Mouse (Mus musculus) bone marrow, adult 2 months (tissue): ENCODE results near the gene Mrrf. TPM values are rescaled to one million over a fixed set of nuclear protein-coding genes. Genes with fewer than 3 reads are reported as not detected.
"Not testable (repeated sequence)": the region's sequence is repeated elsewhere in the genome, so short reads cannot be mapped to it uniquely, and the experiment has no call there.

Experiments
- H3K27ac ChIP-seq: fragments of 200-500 bp; 2 replicates; pipeline ENCODE4 v1.5.1; 2012; ENCODE audit warnings: low read depth, mild to moderate bottlenecking, control low read depth, inconsistent platforms, low read length; ENCODE audit not compliant: control insufficient read depth, poor library complexity, insufficient read depth
- H3K4me1 ChIP-seq: fragments of 200-500 bp; 2 replicates; pipeline ENCODE4 v1.6.1; 2011; ENCODE audit warnings: low read length; ENCODE audit not compliant: control insufficient read depth, insufficient read depth
- H3K4me3 ChIP-seq: fragments of 200-500 bp; replicated peaks from 2 replicates; pipeline ENCODE3; 2011; ENCODE audit warnings: mild to moderate bottlenecking, low read depth, low read length, control low read depth; ENCODE audit not compliant: control insufficient read depth
- CTCF ChIP-seq: fragments of 200-500 bp; IDR thresholded peaks from 2 replicates; pipeline ENCODE4 v1.5.1; 2011; ENCODE audit warnings: low read length, control low read depth; ENCODE audit not compliant: control insufficient read depth, insufficient read depth
- POLR2A ChIP-seq: fragments of 200-500 bp; IDR thresholded peaks from 2 replicates; pipeline ENCODE4 v1.6.1; 2011; ENCODE audit warnings: low read depth, mild to moderate bottlenecking, control low read depth, low read length, borderline replicate concordance; ENCODE audit not compliant: control insufficient read depth
- WGBS: fragments of 180-500 bp; shearing (Covaris S2); methylation state at CpG from one replicate; pipeline ENCODE4 v1.1.7; 2018; 5-methylcytosine and 5-hydroxymethylcytosine counted together
- polyA plus RNA-seq: library from polyadenylated mRNA; stranded (reverse); fragments of >200 nt; gene quantifications from 2 replicates; pipeline ENCODE4 v1.2.4, GENCODE M21; 2011; ENCODE audit warnings: low replicate concordance; ENCODE audit not compliant: missing spikeins, insufficient read depth, insufficient read length

Gene Mrrf
- polyA plus RNA-seq, 1 experiment = 6.7 TPM

DNA sequence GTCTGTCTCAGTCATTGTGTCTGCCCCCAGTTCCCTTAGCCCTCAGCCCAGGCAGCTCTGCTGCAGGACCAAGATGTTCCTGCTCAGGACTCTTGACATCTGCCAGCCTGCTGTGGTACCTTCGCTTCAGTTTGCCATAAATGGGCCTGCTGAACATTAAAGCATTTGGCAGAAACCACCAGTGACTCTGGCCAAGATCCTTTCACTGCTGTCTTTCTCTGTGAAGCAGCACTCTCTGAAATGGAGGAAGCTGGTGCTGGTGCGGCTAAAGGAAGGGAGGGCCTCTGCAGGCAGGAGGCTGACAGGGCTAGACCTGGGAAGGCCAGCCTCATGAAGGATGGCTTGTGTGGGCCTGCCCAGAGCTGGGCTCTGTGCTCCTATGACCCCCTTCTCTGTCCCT, 47.1 kb downstream of the Mrrf start:
- H3K4me3 ChIP-seq = no peak overlapping the region
- no peak for TF ChIP-seq POLR2A
- no peak for TF ChIP-seq CTCF
- no peaks in the 10 kb centered on the region; the same call in 1 of the 2 replicates for H3K4me1 ChIP-seq
- H3K27ac ChIP-seq = no peak overlapping the region
- WGBS = 53% methylated on average over 2 of the region's 2 CpGs

DNA sequence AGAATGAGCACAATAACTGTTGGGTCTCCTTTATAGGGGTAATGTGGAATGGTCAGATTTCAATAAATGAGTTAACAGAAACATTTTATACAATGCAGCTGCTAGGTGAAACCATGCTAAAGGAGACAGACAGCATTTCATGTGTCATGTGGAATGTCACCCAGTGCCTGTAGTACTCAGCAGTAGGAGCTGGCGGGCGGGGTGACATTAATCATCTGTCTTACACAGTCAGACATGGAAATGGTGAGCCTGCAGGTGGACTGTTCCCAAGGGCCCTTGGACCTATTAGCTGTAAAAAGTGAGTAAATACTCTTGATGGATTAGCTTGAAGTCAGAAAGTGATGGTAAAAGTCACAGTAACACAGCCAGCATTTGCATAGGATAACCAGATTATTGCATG, 48.0 kb downstream of the Mrrf start:
- 93% methylated on average over 2 of the region's 2 CpGs for WGBS

DNA sequence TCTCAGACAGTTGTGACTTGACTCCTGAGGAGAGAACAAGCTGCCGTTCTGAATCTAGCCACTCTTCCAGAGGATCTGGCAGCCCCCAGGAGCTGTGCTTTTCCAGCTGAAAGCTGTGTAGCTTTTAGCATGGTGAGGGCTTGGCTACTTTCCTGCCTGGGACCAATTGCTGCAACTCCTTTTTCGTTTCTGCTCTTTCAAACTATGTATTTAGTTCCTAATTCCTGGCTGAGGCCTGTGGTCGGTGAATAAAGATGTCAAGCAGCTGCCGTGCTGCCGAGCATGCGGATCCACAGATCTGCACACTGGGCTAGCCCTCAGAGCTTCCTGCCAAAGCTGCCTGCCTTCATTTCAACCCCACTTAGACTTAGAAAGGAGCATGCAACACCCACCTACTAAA, 48.7 kb downstream of the Mrrf start:
- Histone ChIP-seq H3K27ac (no peak overlapping the region), H3K4me3 (no peak overlapping the region), H3K4me1 (no peaks in the 10 kb centered on the region; the same call in 1 of the 2 replicates)
- TF ChIP-seq POLR2A (no peak), CTCF (no peak)
- 48% methylated on average over 6 of the region's 6 CpGs for WGBS

More for the DNA sequence above, 48.0 kb downstream of the Mrrf start:
- no peak for TF ChIP-seq CTCF
- TF ChIP-seq POLR2A = no peak
- Histone ChIP-seq H3K27ac (no peak overlapping the region), H3K4me3 (no peak overlapping the region), H3K4me1 (no peaks in the 10 kb centered on the region; the same call in 1 of the 2 replicates)

DNA sequence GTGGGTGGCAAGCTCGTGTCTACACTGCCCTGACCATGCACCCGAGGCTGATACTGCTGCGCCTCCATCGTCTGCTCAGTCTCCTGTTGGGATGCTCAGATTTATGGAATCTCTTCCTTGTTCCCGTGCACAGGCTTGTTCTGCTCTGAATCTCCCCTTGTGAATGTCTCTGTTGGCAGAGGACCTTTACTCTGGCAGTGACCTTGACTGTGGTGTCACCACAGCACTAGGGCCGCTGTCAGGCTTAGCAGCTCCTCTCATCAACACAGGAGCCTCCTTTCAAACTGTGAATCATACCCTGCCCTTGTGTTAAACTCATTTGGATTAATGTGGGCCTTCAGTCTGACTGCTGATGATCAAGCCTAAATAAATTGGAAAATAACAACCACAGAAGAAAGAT, 53.0 kb downstream of the Mrrf start:
- not testable (repeated sequence) for H3K27ac ChIP-seq, H3K4me3 ChIP-seq, H3K4me1 ChIP-seq
- WGBS = 84% methylated on average over 6 of the region's 6 CpGs

DNA sequence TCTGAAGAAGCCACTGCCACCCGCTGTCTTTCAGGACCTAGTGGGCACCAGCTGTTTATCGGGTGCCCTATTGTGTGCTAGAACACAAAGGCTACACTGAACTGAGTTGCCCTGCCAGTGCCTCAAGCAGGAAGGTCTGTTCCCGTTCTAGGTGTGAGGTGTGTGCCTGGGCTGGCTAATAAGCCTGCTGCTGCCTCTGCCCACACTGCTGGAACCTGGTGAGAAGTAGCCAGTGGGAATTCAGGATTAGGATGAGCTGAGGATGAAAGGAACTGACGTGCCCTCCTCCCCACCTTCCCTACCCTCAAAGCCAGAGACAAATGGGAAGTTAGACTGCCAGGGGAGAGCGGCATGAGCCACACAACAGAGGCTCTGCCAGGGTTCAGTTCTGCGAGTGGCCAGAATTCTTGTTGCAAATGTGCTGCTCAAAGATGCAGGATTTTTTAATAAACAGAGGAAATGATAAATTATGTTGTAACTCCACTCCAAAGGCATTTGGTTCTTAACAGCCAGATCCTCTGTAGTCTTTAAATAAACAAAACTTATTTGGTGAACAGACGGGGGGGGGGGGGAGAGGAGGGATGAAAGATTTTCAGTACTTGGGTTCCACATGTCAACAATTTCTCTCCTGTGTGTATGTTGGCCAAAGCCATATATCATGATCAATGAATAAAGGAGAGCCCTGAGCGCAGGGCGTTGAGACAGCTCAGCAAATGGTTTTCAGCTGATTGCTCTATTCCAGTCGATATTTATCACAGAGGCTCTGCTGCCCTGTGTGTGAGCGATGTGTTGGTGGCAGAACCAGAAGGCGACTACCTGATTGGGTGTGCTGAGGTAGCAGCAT, 55.1 kb downstream of the Mrrf start:
- 77% methylated on average over 12 of the region's 12 CpGs for WGBS
- no peak for TF ChIP-seq CTCF
- TF ChIP-seq POLR2A = no peak
- no peak overlapping the region for H3K4me3 ChIP-seq
- no peak overlapping the region for H3K27ac ChIP-seq
- H3K4me1 ChIP-seq = no peaks in the 10 kb centered on the region

DNA sequence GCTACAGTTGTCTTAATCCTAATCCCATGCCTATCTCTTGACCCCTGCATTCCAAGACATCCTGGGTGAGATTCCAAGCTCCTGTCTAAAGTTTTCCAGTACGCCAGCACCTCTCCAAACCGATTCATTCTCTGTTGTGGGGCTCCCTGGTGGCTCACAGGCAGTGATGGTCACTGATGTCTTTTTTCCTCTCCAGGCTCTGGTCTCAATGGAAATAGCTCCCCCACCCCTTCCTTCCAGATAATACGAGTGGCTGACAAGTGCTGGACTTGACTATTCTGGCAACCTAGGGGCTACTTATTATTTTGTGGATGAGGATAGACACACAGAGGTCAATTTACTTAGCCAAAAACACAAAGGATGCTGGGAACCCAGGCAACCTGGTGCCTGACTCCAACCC, 60.8 kb downstream of the Mrrf start:
- Histone ChIP-seq H3K4me3 (no peak overlapping the region), H3K4me1 (no peaks in the 10 kb centered on the region), H3K27ac (no peak overlapping the region)
- WGBS = 80% methylated on average over 3 of the region's 3 CpGs
- TF ChIP-seq POLR2A = no peak
- TF ChIP-seq CTCF = no peak

DNA sequence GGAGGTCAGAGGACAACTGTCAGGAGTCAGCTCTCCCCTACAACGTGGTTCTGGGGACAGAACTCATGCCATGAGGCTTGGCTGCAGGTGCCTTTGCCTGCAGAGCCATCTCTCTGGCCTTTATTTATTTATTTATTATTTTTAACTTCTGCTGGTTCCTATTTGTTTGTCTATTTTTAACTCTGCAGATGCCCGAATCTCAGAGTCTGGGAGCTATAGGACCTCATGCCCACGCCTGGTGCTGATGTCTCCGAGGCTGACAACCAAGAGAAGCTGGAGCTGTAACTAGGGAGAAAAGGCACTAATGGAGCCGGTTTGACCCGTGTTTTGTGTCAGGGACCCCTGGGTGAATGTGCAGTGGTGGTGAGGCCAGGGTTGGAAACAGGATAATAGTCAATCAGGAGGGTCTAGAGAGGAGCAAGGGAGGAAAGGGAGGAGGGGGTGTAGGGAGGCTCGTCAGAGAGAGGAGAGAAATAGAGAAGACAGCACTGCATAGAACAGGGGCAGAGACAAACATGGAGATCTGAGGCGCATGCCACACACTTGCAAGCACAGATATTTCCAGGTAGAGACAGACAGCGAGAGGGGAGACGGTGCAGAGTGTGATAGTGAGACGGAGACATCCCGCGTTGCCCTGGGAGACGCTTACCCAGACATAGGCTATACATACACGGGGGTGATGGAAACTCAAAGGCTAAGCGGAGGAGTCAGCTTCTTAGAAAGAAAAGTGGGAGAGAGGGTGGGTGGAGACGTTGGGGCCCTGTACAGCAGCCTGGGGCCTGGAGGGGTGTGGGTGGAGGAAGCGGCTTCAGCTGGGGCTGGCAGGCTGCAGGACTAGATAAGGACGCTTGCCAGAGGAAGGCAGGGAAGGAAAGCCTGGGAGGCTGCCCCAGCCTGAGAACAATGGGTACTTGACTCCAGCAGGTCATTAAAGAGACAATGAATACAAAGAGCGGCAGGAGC, 62.0 kb downstream of the Mrrf start:
- WGBS = 37% methylated on average over 20 of the region's 20 CpGs
- TF ChIP-seq POLR2A (no peak), CTCF (no peak)
- Histone ChIP-seq H3K4me3 (peak overlapping the region; percentile 38), H3K27ac (peak overlapping the region; percentile 11), H3K4me1 (no peaks in the 10 kb centered on the region)

DNA sequence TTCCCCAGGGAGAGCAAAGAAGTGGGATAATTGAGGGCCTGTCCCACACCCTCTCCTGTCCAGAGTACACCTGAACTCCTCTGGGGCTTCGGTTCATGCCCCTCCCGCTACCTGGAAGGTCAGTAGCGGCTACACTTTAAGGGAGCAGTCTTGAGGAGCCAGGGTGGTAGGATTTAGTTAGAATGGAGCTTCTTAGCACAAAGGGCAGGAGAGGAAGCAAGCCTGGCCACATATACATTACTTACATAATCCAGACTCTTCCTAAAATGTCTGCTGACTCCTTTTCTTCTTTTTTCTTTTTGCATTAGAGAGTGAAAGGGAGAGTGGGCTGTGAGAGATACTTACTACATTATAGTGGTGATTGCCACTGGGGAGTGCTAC, 62.7 kb downstream of the Mrrf start:
- Histone ChIP-seq H3K27ac (no peak overlapping the region; the same call in 1 of the 2 replicates), H3K4me1 (no peaks in the 10 kb centered on the region), H3K4me3 (no peak overlapping the region)
- WGBS = 62% methylated on average over 3 of the region's 3 CpGs
- TF ChIP-seq POLR2A = no peak
- TF ChIP-seq CTCF = no peak
